Mouse (Mus musculus) thymus, adult 2 months (tissue): ENCODE data around the gene Dpep3. TPM values are rescaled to one million over a fixed set of nuclear protein-coding genes. Genes with fewer than 3 reads are reported as not detected.
A peak's percentile ranks its signal among the peaks of the same experiment; 100 is the strongest.

Experiments
- DNase-seq: peaks from one replicate; pipeline ENCODE4 v3.0.0; 2021
- H3K27ac ChIP-seq: fragments of 200-500 bp; 2 replicates; pipeline ENCODE4 v1.5.1; 2012; ENCODE audit warnings: low read length, control low read depth; ENCODE audit not compliant: control insufficient read depth, insufficient read depth
- H3K27me3 ChIP-seq: fragments of 200-500 bp; 2 replicates; pipeline ENCODE4 v1.6.1; 2012; ENCODE audit warnings: mild to moderate bottlenecking, low read length, moderate library complexity, mixed read lengths; ENCODE audit not compliant: control insufficient read depth, insufficient read depth
- H3K36me3 ChIP-seq: fragments of 200-500 bp; 2 replicates; pipeline ENCODE4 v1.6.1; 2012; ENCODE audit warnings: mild to moderate bottlenecking, low read length, moderate library complexity; ENCODE audit not compliant: control insufficient read depth, insufficient read depth
- H3K4me1 ChIP-seq: fragments of 200-500 bp; replicated peaks from 2 replicates; pipeline ENCODE4 v1.6.1; 2012; ENCODE audit warnings: low read length; ENCODE audit not compliant: control insufficient read depth, insufficient read depth
- H3K4me3 ChIP-seq: fragments of 200-500 bp; 2 replicates; pipeline ENCODE4 v1.5.1; 2012; ENCODE audit warnings: mild to moderate bottlenecking, low read length, control low read depth, moderate library complexity; ENCODE audit not compliant: control insufficient read depth, insufficient read depth
- CTCF ChIP-seq: fragments of 200-500 bp; IDR thresholded peaks from 2 replicates; pipeline ENCODE4 v1.5.1; 2012; ENCODE audit warnings: mild to moderate bottlenecking, control low read depth, low read length, moderate library complexity, borderline replicate concordance; ENCODE audit not compliant: control insufficient read depth, poor library complexity, insufficient read depth; ENCODE audit errors: extremely low read depth
- POLR2A ChIP-seq: fragments of 200-500 bp; IDR thresholded peaks from 2 replicates; pipeline ENCODE4 v1.6.1; 2012; ENCODE audit warnings: mild to moderate bottlenecking, low read length, control low read depth, moderate library complexity; ENCODE audit not compliant: control insufficient read depth, poor library complexity, insufficient read depth; ENCODE audit errors: extremely low read depth
- WGBS: fragments of 180-500 bp; shearing (Covaris S2); methylation state at CpG from one replicate; pipeline ENCODE4 v1.1.7; 2018; 5-methylcytosine and 5-hydroxymethylcytosine counted together
- polyA plus RNA-seq: library from polyadenylated mRNA; depleted of rRNA; stranded (reverse); fragments of >200 nt; gene quantifications from 2 replicates; pipeline ENCODE4 v1.2.3, GENCODE M21; 2012

The Dpep3 gene
- polyA plus RNA-seq, 1 experiment = 0.09 TPM

DNA sequence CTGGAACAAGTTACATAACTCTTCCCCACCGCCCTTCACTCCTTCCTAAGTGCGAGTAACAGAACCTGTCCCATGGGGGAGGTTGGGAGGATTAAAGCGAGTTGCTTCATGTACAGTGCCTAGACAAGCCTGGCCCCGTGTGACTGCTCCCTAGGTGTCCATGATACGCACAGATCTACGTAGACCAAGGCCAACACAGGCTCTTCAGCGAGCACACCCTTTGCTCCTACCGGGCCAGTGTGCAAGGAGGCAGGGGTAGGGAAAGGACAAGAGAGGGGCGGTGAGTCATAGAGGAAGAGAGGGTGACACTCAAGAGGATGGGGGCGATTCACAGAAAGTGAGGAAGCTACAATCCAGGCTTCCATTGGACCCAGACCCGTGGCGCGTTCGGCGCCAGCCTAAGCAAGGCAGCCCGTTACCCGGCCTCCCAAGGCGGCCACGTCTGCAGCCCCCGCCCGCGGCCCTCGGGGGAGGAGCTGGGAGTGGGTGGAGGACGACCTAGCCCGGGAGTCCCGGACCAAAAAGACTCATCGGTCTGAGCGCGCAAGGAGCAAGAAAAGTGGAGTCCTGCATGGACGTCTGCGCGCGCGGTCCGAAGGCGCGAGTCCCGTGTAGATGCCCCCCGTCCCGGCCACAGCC lies 13.8 kb downstream of the Dpep3 start:
- H3K4me3 ChIP-seq = peak overlapping the region; percentile 95
- H3K4me1 ChIP-seq = peaks cover 19% of the 10 kb centered on the region
- TF ChIP-seq CTCF = no peak
- TF ChIP-seq POLR2A = no peak
- no peaks in the 10 kb centered on the region for H3K27me3 ChIP-seq
- no peaks in the 10 kb centered on the region for H3K36me3 ChIP-seq
- DNase-seq = peak; percentile 63
- H3K27ac ChIP-seq = no peak overlapping the region
- WGBS = 7% methylated on average over 40 of the region's 40 CpGs

- Histone ChIP-seq H3K27ac (no peak overlapping the region), H3K4me3 (no peak overlapping the region), H3K4me1 (peaks cover 19% of the 10 kb centered on the region), H3K36me3 (no peaks in the 10 kb centered on the region), H3K27me3 (no peaks in the 10 kb centered on the region)
- 84% methylated on average over 12 of the region's 12 CpGs for WGBS
- no peak for DNase-seq
- TF ChIP-seq POLR2A (no peak), CTCF (no peak)
These were observed 14.5 kb downstream of the Dpep3 start for GRCm38 (mm10) chr8:105964506-105965265.

DNA sequence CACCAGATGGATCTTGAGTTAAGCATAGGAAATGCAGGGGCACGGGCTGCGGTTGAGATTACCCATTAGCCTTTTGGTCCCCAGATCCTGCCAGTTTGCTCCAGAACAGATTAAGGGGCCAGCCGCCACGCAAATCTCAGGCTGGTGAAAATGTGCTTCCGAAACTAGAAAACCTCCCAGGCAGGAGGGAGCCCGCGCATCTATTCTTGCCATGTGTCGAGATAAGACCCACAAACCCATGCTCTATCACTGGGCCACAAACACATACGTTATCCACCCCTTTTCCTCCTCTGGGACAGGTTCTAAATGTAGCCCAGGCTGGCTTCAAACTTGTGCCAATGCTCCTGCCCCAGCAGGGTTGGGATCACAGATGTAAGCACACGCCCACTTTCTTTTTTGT lies 17.7 kb downstream of the Dpep3 start:
- Histone ChIP-seq H3K4me1 (peaks cover 13% of the 10 kb centered on the region), H3K27me3 (no peaks in the 10 kb centered on the region), H3K36me3 (no peaks in the 10 kb centered on the region), H3K4me3 (no peak overlapping the region), H3K27ac (no peak overlapping the region)
- no peak for TF ChIP-seq CTCF
- TF ChIP-seq POLR2A = no peak
- WGBS = 93% methylated on average over 10 of the region's 10 CpGs
- no peak for DNase-seq

DNA sequence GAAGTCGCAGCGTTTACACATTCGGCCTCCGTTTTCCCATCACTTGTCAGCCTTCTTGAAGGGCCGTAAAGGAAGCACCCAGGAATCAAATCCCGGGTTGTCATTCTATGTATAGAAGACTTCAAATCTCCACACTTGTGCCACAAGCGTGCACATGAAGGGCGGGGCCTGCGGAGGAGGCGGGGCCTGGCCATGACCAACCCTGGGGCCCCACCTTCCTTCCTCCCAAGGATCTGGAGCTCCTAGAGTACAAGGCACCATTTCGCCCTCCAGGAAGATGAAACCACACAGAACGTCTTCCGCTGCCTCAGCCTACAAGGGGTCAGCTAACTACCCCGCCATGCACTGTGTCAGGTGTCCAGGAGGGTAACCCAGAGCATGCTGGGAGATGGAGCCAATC lies 18.1 kb downstream of the Dpep3 start:
- no peak overlapping the region for H3K27ac ChIP-seq
- no peaks in the 10 kb centered on the region for H3K27me3 ChIP-seq
- no peaks in the 10 kb centered on the region for H3K36me3 ChIP-seq
- no peak for TF ChIP-seq CTCF
- TF ChIP-seq POLR2A = no peak
- H3K4me3 ChIP-seq = no peak overlapping the region
- no peak for DNase-seq
- 89% methylated on average over 14 of the region's 14 CpGs for WGBS
- peaks cover 10% of the 10 kb centered on the region for H3K4me1 ChIP-seq

GRCm38 (mm10) chr8:105959350-105959749 lies 19.9 kb downstream of the Dpep3 start:
- Histone ChIP-seq H3K27ac (no peak overlapping the region), H3K27me3 (no peaks in the 10 kb centered on the region), H3K4me3 (no peak overlapping the region), H3K36me3 (no peaks in the 10 kb centered on the region), H3K4me1 (no peaks in the 10 kb centered on the region)
- WGBS = 97% methylated on average over 7 of the region's 7 CpGs
- DNase-seq = no peak
- TF ChIP-seq POLR2A (no peak), CTCF (no peak)

DNA sequence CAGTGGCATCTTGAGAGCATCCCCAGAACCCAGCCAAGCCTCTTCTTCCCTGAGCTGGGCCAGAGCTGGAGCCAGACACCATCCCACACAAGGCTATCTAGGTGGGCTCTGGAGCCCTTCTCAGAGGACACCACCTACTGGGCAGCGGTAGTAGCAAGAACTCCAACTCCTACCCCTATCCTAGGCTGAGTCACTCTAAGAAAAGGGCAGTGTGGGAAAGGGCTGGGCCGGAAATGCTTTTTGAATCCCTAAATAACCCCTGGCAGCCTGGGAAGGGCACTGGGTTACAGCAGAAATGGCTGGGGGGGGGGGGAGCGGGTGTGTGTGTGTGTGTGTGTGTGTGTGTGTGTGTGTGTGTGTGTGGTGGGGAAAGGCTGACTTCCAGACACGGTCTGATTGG lies 21.4 kb downstream of the Dpep3 start:
- Histone ChIP-seq H3K4me3 (no peak overlapping the region), H3K36me3 (0 out of 2 replicates have a peak, but pooled peaks cover 4% of the 10 kb centered on the region), H3K4me1 (no peaks in the 10 kb centered on the region), H3K27ac (no peak overlapping the region), H3K27me3 (no peaks in the 10 kb centered on the region)
- no peak for DNase-seq
- no peak for TF ChIP-seq POLR2A
- no peak for TF ChIP-seq CTCF
- WGBS = 74% methylated on average over 3 of the region's 4 CpGs
